Mouse (Mus musculus) NIH3T3 (cell line): ENCODE data around the gene Bean1.
A peak's percentile ranks its signal among the peaks of the same experiment; 100 is the strongest.

Source experiments
- DNase-seq: peaks from one replicate; pipeline ENCODE4 v3.0.0-alpha.2; 2012; ENCODE audit warnings: low read depth

The Bean1 gene

DNA sequence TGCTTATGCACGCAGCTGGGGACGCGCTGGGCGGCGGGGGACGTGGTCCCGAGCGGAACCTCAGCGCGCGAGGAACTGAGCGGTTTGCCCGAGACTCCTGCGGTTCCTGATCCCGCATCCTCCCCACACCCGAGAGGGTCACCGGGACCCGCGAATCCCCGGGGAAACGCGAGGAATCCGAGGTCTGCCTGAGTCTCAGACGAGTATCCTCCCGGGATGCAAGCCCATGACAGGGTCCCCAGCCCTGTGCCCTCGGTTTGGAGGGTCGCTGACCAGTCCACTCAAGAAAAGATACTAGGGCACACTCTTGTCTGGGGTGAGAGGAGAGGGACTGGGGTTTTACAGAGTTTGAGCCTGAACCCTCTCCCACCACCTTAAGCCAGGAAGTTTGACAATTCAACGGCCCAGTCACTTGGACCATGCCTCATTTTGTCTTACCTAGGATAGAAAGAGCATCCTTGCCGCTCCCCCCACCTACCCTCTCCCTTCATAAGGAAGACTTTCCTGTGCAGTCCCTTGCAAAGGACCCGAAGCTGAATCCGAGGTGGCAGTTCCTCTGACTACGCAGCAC is 893 bp downstream of the Bean1 start:
- no peak for DNase-seq

DNA sequence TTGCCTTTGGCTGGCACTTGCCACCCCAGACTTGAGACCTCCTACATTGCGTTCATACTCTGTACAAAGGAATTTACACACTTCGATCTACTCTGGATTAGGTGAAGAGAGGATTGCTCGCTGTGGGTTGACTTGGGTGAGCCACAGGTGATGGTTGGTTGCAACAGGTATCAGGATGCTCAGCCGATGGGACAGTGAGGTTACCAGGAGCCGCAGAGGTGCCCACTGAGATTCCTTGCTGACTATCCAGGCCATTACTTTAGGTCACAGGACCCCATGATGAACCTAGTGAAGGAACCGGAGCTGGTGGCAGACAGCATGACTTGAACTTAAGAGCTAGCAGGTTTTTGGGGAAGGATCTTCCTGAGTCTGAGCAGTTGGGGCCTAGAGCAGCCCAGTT is 2.2 kb downstream of the Bean1 start:
- DNase-seq: no peak

GRCm38 (mm10) chr8:104175848-104176527 is 5.7 kb downstream of the Bean1 start:
- DNase-seq: no peak

GRCm38 (mm10) chr8:104177054-104177453 is 6.8 kb downstream of the Bean1 start:
- DNase-seq: peak; percentile 26

DNA sequence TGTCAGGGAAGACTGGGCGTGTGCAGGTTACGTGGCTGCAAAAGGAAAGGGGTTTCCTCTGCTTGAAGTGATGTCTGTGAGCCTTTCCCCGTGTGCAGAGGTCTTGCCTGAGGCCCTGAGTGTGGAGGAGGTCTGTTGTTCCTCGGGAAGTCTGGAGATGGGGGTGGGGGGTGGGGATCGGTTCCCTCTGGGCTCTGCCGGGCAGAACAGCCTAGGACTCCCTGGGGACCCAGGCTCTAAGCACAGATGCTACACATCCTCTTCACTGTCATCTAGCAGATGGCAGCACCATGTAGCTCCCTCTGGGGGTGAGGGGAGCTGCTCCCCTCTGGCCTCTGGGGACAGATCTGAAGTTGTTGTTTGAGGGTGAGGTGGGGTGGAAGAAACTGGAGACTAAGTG is 14.7 kb downstream of the Bean1 start:
- DNase-seq: no peak

DNA sequence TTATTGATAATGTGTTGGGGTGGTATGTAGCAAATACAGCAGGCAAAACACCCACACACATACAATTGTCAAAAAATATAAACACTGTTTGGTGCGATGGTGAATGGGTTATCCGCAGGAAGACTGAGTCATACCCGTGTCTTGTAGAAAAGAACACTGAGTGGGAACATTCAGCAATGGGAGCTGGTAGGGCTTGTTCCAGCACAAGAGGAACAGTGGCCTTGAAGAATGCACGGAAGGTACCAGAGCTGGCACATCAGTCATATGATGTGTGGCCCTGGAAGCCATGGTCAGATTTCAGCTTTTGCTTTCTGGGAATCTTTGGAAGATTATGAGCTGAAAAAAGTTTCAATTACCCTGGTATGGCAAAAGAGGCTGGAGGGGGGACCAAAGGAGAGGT is 16.6 kb downstream of the Bean1 start:
- DNase-seq: no peak

- DNase-seq: no peak
Measured at GRCm38 (mm10) chr8:104187622-104188021, 17.4 kb downstream of the Bean1 start.

DNA sequence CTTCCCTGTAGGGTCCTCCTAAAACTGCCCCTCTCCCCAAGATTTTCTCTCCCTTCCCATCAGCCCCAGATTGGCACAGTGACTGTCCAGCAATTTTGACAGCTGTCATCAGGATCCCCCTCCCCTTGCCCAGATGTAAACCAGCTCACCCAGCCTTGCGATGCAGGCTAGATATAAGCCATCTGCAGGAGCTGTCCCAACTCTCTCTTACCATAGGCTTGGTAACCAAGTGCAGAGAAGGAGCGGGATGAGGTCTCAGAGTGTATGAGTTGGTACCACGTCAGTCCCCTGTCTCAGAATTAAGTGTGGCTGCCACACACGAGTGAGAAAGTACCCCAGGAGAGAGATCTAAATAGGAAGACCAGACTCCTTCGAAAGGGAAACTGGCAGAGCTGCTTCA is 18.2 kb downstream of the Bean1 start:
- DNase-seq: no peak

- DNase-seq: no peak
Measured at GRCm38 (mm10) chr8:104190777-104191468, 20.7 kb downstream of the Bean1 start.

- DNase-seq: peak; percentile 44
Measured at GRCm38 (mm10) chr8:104191496-104191895, 21.3 kb downstream of the Bean1 start.

GRCm38 (mm10) chr8:104199802-104200201 is 29.6 kb downstream of the Bean1 start:
- DNase-seq: no peak

DNA sequence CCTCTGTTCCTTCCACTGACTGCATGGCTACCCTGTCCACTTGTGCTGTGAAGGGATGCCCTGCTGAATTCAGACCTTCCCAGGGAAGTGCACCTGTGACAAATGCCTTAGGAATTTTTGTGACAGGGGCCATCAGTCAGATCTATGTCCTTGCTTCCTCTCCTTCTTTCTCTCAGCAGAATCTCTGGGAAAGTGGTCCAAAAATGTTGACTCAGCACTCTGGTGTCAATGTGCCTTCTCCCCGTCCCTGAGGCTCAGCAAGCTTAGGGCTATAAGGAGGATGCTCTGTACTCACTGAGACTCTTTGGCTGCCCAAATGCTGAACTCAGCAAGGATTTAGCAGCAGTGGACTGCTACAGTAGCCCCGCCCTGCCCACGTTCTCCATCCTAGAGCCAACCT is 31.4 kb downstream of the Bean1 start:
- no peak for DNase-seq

DNA sequence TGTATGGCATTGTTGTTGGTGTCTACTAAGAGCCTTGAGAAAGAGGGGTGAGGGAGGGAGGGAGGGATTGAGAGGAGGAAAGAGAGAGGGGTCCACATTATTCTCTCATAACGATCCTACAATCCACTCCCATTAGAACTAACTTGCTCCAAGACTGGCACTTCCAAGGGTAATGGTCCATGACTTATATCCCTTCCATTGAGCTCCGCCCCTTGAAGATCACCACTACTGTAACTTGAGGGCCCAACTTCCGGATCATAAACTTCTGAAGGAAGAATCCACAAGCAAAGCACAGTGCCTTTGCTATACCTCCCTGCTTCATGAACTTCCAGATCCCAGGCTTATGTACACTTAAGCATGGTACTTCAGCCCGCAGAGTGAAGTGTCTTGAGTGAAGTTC is 32.1 kb downstream of the Bean1 start:
- no peak for DNase-seq

DNA sequence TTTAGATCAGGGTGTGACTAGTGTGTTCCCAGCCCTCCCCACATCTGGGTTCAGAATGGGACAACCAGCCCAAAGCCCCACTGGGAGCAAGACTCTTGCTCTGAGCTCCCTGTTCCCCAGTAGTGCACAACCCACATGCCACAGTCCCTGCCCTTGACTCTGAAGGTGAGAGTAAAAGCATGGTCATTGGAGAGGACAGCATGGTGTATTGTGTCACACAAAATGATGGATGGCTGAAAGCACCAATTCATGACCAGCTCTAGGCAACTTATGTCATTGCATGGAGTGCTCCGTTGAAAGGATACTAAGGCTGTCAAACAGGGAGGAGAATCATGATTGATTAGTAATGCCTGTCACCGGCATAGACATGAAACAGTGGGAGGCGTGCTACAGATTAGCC is 35.0 kb downstream of the Bean1 start:
- DNase-seq: no peak

DNA sequence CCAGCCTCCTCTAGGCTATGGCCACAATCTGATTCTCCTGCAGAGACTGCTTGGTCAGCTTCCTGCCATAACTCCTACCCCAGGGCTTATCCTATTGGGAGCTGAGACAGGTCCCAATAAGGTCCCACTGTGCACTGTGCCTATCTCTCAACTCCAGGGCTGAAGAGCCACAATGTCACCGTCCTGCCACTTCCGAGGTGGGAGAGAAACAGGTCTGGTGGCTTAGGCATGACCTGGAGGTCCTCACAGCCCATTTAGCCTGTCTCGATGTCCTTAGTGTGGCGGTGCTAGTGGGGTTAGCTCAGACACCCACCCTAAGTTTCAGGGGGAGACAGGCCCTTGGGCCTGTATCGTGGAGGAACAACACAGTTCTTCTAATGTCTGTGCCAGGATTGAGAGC is 47.4 kb downstream of the Bean1 start:
- DNase-seq: no peak

GRCm38 (mm10) chr8:104219079-104219478 is 48.8 kb downstream of the Bean1 start:
- peak; percentile 69 for DNase-seq

- peak; percentile 88 for DNase-seq
Measured at GRCm38 (mm10) chr8:104219806-104220205, 49.6 kb downstream of the Bean1 start.

- no peak for DNase-seq
Measured at GRCm38 (mm10) chr8:104227048-104227447, 56.8 kb downstream of the Bean1 start.

DNA sequence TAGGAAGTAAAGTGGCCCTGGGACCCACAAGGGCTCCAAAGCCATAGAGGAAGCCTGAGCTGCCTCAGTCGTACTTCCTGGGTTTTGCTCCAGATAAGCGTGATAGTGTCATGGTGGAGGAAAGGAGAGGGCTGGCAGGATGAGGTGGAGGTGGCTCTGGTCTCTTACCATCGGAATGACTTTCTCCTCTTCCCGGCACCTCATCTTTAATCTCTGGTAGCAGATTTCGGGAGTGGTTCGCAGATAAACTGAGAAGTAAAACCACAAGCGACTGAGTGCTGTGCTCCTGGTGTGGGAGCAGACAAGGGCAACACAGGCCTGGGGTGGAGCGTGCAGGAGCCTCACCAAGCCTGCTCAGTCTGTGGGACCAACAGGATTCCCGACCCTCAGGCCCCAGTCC is 60.1 kb downstream of the Bean1 start:
- no peak for DNase-seq

DNA sequence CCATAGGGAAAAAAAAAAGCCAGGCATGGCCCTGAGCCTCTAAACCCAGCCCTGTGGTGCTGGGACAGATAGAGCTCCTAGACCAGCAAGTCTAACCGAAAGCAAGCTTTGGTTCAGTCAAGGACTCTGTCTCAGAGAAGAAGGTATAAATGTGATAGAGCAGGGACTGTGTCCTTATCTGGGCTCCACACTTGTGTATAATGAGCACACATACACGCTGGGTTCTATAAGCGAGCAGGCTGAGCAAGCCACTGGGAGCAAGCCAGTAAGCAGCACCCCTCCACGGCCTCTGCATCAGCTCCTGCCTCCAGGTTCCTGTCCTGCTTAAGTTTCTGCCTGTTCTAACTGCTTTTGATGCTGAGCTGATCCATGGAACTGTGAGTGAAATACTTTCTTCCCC is 61.8 kb downstream of the Bean1 start:
- no peak for DNase-seq

DNA sequence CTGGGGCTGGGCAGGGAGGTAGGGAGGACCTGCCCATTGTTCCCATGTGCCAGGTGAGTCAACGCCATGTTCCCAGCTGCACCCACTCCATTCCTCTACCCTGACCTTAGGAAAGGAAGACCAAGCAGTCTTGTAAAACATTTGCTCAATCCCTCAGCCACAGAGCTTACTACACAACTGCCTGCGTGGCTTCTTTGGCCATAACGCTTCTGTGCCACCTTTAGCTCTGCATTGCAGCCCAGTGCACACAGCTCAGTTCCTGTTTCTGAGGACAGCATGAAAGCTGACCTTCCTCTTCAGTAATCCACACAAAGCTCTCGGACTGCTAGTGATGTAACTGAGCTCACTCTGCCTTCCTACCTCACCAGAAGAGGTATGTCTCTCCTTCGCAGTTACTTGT is 62.7 kb downstream of the Bean1 start:
- no peak for DNase-seq

- peak; percentile 30 for DNase-seq
Measured at GRCm38 (mm10) chr8:104234573-104234972, 64.3 kb downstream of the Bean1 start.

GRCm38 (mm10) chr8:104239418-104239861 is 69.2 kb downstream of the Bean1 start:
- DNase-seq: no peak
